Mouse (Mus musculus) liver, embryonic 15.5 days (tissue): ENCODE data around the gene Slc1a7. TPM values are rescaled to one million over a fixed set of nuclear protein-coding genes. Genes with fewer than 3 reads are reported as not detected.

Experiments used
- ATAC-seq: fragments of 200-750 bp; cut with Nextera tagmentation; 2 replicates; pipeline ENCODE4 v1.8.0; 2017; ENCODE audit warnings: moderate number of reproducible peaks, mild to moderate bottlenecking, moderate library complexity; ENCODE audit not compliant: insufficient read depth
- H3K27ac ChIP-seq: fragments of 300-500 bp; sonication (generic); replicated peaks from 2 replicates; pipeline ENCODE4 v1.5.1; 2015; ENCODE audit warnings: mild to moderate bottlenecking, inconsistent platforms
- H3K27me3 ChIP-seq: fragments of 300-500 bp; sonication (generic); 2 replicates; pipeline ENCODE4 v1.6.1; 2015; ENCODE audit warnings: mild to moderate bottlenecking, inconsistent platforms
- H3K36me3 ChIP-seq: fragments of 300-500 bp; sonication (generic); replicated peaks from 2 replicates; pipeline ENCODE4 v1.6.1; 2015; ENCODE audit warnings: moderate library complexity, mild to moderate bottlenecking, inconsistent platforms
- H3K4me1 ChIP-seq: fragments of 300-500 bp; sonication (generic); replicated peaks from 2 replicates; pipeline ENCODE4 v1.6.1; 2015; ENCODE audit warnings: inconsistent platforms
- H3K4me2 ChIP-seq: fragments of 300-500 bp; sonication (generic); 2 replicates; pipeline ENCODE4 v1.6.1; 2015; ENCODE audit warnings: moderate library complexity, mild to moderate bottlenecking, inconsistent platforms
- H3K4me3 ChIP-seq: fragments of 300-500 bp; sonication (generic); replicated peaks from 2 replicates; pipeline ENCODE4 v1.5.1; 2015; ENCODE audit warnings: mild to moderate bottlenecking, inconsistent platforms
- H3K9ac ChIP-seq: fragments of 300-500 bp; sonication (generic); 2 replicates; pipeline ENCODE4 v1.6.1; 2015; ENCODE audit warnings: moderate library complexity, mild to moderate bottlenecking, inconsistent platforms
- H3K9me3 ChIP-seq: fragments of 300-500 bp; sonication (generic); replicated peaks from 2 replicates; pipeline ENCODE4 v1.6.1; 2016; ENCODE audit warnings: inconsistent platforms
- WGBS: fragments of 180-500 bp; shearing (Covaris S2); methylation state at CpG from one replicate; pipeline ENCODE4 v1.1.7; 2015; ENCODE audit warnings: mixed read lengths; ENCODE audit not compliant: insufficient replicate concordance; 5-methylcytosine and 5-hydroxymethylcytosine counted together
- polyA plus RNA-seq: library from polyadenylated mRNA; unstranded; fragments of >200 nt; fragmentation: Nextera tagmentation; extraction: Ambion mirVana; gene quantifications from 2 replicates; pipeline ENCODE4 v1.2.1, GENCODE M21; 2015

Gene Slc1a7
- polyA plus RNA-seq, 1 experiment from 2014 or later, result not detected

DNA sequence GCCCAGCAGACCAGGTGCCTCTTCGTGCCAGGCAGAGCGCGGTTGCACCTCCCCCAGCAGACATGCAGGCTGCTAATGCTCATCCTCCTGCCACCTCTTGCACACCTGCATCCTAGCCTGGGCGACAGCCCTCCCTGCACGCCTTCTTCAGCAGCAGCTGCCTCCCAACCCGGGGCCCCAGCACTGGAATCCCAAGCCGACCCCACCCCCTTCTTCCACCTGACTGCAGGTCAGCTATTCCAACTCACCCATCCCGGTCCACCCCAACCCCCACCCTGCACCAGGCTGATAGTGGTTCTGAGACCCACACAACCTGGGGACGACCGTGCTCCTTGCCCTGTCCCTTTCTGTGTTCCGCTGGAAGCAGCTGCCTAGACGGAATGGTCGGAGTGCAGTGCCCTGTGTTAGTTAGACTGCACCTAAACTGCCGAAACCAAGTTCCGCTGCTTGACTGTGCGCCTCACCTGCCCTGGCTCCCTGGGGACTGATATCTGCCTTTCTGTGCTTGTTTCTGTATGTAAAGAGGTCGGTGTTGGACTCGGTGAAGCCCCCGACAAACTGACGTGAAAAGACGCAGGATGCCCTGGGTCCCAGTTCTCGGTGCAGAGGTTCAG is 62.9 kb downstream of the Slc1a7 start:
- Histone ChIP-seq H3K4me1 (peaks cover 30% of the 10 kb centered on the region), H3K4me2 (peak overlapping the region; percentile 71), H3K27me3 (peaks cover 70% of the 10 kb centered on the region), H3K36me3 (no peaks in the 10 kb centered on the region), H3K9ac (no peak overlapping the region), H3K27ac (no peak overlapping the region), H3K9me3 (no peaks in the 10 kb centered on the region), H3K4me3 (peak overlapping the region; percentile 46)
- WGBS, result 5% methylated on average over 22 of the region's 22 CpGs
- no peak for ATAC-seq

DNA sequence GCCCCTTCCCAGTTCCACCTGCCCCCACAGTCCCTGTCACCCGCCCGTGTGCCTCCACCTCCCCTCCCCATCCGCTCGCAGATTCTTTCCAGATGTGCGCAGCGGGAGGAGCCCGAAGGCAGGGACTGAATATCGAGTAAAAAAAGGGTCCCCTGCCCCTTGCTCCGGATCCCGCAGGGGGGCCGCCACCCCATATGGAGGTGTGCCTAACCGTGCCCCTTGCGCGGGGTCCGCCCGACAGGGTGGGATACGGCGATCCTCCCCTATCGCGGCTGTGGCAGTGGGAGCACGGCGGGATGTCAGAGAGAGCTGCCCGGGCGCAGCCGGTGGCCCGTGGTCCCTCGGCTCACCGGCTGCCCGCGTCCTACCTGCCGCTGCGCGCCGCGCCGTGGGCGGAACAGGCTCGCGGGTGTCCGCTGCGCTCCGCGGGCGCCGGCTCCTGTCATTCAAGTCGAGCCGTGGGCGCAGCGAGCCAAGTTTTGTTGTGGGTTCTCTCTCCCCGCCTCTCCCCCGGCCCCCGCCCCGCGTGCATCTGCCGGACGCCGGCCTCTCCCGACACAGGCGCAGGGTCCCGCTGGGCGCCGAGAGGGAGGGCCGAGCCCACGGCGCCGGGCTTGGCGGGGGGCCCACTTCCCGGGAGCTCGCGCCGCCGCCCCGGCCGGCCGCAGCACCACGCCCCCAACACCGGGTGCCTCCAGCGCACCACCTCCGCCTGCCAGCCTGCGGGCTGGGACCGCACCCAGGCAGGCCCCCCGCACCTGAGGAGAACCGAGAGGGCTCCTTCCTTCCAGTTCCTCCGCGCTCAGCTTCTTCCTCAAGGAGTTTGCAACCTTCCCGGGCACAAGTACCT is 63.6 kb downstream of the Slc1a7 start:
- Histone ChIP-seq H3K4me2 (peak overlapping the region; percentile 71), H3K27me3 (peaks cover 70% of the 10 kb centered on the region)
- WGBS, result under 1% methylated on average over 83 of the region's 86 CpGs

DNA sequence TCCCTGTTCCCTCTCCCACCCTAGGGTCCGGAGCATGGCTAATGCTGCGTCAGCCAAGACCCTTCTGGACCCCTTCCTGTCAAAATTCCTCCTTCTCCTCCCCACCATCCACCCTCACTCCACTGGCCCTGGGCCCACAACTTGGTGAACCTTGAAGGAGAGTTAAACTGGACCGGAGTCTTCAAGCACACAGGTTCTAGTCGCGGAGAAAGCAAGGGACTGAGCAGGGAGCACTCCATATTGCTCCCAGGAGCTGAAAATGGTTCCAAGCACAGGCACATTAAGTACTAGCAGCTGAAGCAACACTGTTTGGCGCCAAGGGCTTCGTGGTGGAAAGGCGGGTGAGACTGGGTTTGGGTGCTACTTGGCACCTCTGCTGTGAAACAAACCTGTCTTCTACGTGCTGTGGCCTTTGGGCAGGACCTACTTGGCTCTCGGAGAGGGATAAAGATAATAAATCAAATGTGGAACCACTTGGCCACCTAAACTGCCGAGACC is 64.3 kb downstream of the Slc1a7 start:
- peak overlapping the region; percentile 71 for H3K4me2 ChIP-seq
- 34% methylated on average over 11 of the region's 11 CpGs for WGBS
- H3K4me1 ChIP-seq, result peaks cover 16% of the 10 kb centered on the region
- no peak overlapping the region for H3K9ac ChIP-seq
- peaks cover 70% of the 10 kb centered on the region for H3K27me3 ChIP-seq
- H3K9me3 ChIP-seq, result no peaks in the 10 kb centered on the region
- no peak for ATAC-seq
- no peaks in the 10 kb centered on the region for H3K36me3 ChIP-seq
- H3K27ac ChIP-seq, result no peak overlapping the region
- H3K4me3 ChIP-seq, result peak overlapping the region; percentile 46

More for the DNA sequence above, 63.6 kb downstream of the Slc1a7 start:
- Histone ChIP-seq H3K36me3 (no peaks in the 10 kb centered on the region), H3K4me1 (peaks cover 23% of the 10 kb centered on the region), H3K4me3 (peak overlapping the region; percentile 46), H3K9me3 (no peaks in the 10 kb centered on the region), H3K27ac (no peak overlapping the region), H3K9ac (no peak overlapping the region)
- no peak for ATAC-seq

DNA sequence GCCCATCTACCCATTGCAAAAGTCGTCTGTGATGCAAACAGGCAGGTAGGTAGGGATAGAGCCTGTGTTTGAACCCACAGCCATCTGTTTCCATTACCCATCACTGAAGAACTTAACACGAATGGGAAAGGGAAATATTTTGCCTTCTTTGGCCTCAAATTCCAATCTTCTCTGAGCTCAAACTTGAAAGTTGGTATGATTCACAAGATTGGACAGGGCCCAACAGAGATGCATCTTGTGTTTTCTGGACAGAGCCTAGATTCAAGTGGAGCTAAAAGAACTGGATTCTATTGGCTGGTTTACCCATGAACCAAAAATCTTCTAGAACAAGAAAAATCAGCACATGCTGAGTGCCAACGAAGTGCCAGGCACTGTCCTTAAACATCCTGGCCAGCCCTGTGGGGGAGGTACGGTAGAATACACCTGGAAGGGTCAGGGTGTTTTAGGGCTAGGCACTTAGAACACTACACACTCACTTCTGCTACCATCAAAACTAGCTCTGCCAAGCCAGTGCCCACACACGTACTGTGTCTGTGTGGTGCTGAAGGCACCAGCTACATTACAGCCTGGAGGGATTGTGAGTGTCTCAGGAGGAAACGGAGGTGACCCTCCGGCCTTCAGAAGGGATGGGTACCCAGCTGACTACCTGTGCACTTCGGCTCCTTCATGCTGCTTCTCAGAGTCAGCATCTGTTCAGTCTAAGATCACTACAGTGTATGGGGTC is 65.1 kb downstream of the Slc1a7 start:
- H3K27me3 ChIP-seq, result peaks cover 65% of the 10 kb centered on the region
- H3K36me3 ChIP-seq, result no peaks in the 10 kb centered on the region
- no peak overlapping the region for H3K27ac ChIP-seq
- H3K4me3 ChIP-seq, result no peak overlapping the region
- no peak overlapping the region for H3K4me2 ChIP-seq
- no peak overlapping the region for H3K9ac ChIP-seq
- no peak for ATAC-seq
- H3K4me1 ChIP-seq, result peaks cover 13% of the 10 kb centered on the region
- 62% methylated on average over 8 of the region's 8 CpGs for WGBS
- H3K9me3 ChIP-seq, result no peaks in the 10 kb centered on the region

DNA sequence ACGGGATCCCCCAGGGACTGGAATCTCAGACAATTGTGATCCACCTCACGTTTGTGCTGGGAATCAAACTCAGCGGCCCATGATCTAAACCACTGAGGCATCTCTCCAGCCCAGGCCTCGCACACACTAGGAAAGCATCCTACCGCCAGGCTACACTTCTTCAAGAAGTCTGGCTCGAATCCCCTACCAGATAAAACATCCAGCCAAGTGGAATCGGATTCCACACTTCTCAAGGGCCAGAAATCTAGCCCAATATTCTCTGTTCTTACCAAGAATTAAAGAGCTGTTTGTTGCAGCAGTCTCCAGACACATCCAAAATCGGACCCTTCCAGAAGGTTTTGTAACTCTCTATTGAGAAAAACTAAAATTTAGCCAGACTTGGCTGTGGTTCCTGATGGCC is 68.9 kb downstream of the Slc1a7 start:
- peaks cover 5% of the 10 kb centered on the region; the same call in 1 of the 2 replicates for H3K36me3 ChIP-seq
- 0 out of 2 replicates have a peak, but pooled peaks cover 3% of the 10 kb centered on the region for H3K4me1 ChIP-seq
- 63% methylated on average over 8 of the region's 8 CpGs for WGBS
- no peak for ATAC-seq
- peaks cover 28% of the 10 kb centered on the region for H3K27me3 ChIP-seq
- no peaks in the 10 kb centered on the region for H3K9me3 ChIP-seq
- H3K4me3 ChIP-seq, result no peak overlapping the region
- no peak overlapping the region for H3K27ac ChIP-seq
- no peak overlapping the region for H3K4me2 ChIP-seq
- H3K9ac ChIP-seq, result no peak overlapping the region

DNA sequence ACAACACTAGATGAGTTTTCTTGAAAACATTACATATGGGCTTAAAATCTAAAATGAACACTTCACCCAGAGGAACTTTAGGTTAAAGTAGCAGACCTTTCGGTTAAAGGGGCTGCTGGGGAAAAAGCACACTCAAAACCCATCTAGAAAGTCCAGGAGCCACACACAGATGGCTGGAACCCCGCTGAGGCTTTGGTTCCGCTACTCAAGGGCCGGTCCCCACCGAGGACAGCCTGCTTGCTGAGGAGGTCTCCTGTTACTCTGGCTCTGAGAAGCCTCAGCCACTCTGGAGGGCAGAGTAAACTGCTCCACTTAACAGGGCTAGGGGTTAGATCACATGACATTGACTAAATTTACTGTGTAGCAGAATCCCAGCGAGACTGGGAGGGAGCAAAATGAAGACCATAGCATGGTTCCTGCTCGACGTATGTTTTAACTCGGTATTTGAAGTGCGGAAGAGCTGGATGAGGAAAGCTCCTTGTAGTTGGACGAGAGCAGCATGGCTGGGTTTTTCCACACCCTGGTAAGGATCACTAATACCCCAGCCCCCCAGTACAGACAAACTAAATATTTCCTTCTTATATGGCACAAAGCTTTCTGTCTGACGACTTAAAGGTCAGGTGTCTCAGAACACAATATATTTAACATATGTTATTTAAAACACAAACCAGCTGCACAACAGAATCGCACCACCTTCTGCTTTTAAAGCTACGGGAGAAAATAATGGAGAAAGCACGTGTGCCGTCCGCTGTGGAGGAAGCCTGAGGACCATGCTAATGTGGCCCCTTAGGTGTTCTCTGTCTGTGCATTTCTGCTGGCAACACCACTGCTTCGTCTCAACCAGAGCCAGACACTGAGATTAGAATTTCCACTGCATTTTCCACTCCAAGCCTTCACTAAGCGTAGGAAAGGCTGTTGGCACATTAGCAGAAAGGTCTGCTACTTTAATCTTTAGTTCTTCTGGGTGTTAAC is 77.3 kb downstream of the Slc1a7 start:
- Histone ChIP-seq H3K36me3 (peaks cover 65% of the 10 kb centered on the region), H3K9ac (no peak overlapping the region), H3K4me1 (no peaks in the 10 kb centered on the region), H3K4me3 (no peak overlapping the region), H3K4me2 (no peak overlapping the region), H3K27ac (no peak overlapping the region), H3K27me3 (no peaks in the 10 kb centered on the region), H3K9me3 (no peaks in the 10 kb centered on the region)
- WGBS, result 76% methylated on average over 19 of the region's 19 CpGs
- no peak for ATAC-seq

DNA sequence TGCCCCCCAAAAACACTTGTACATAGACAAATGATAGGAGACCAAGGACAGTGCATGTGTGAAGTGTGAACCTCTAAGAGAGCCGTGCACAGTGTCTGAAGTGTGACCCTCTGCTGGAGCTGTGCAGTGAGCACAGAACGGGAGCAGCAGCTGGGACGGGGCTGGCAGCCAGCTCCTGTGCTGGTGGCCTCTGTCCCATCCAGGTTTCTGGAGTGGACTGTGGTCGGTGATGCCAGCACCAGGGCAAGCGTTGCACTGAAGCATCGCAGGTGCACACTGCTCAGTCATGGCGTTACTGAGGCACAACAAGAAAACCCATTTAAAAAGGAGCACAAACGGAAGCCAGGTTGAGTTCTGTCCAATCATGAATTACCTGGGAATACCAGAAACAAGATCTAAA is 78.0 kb downstream of the Slc1a7 start:
- no peaks in the 10 kb centered on the region for H3K27me3 ChIP-seq
- WGBS, result 83% methylated on average over 8 of the region's 8 CpGs
- no peaks in the 10 kb centered on the region for H3K9me3 ChIP-seq
- H3K9ac ChIP-seq, result no peak overlapping the region
- H3K4me1 ChIP-seq, result no peaks in the 10 kb centered on the region
- H3K4me2 ChIP-seq, result no peak overlapping the region
- no peak for ATAC-seq
- H3K36me3 ChIP-seq, result peaks cover 69% of the 10 kb centered on the region
- no peak overlapping the region for H3K4me3 ChIP-seq
- H3K27ac ChIP-seq, result no peak overlapping the region

DNA sequence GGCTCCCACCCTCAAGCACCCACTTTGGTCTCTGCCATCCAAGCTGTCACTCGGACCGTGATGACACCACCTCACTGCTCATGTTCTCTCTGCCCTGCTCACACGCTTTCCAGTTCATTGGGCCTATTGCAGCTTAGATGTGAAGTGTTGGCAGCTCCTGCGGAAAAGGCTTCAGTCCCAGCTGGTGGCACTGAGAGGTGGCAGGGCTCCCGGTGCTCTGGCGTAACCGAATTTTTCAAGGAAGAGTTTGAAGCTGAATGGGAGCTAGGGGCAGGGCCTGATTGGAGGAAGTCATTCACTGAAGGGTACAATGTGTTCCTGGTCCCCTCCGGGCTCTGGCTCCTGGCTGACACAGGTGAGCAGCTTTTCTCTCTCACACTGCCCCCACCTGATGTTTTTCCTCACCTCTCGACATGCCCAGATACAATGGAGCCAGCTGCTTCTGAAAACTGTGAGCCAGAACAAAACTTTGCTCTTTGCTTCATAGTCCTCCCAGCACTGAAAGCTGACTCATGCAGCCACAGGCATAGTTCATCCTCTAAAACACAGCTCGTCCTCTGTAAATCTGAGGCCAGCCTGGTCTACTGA is 83.6 kb downstream of the Slc1a7 start:
- Histone ChIP-seq H3K27ac (no peak overlapping the region), H3K27me3 (no peaks in the 10 kb centered on the region), H3K4me1 (no peaks in the 10 kb centered on the region), H3K9ac (no peak overlapping the region), H3K36me3 (peaks cover 84% of the 10 kb centered on the region), H3K9me3 (no peaks in the 10 kb centered on the region), H3K4me3 (no peak overlapping the region), H3K4me2 (no peak overlapping the region)
- WGBS, result 80% methylated on average over 10 of the region's 10 CpGs
- no peak for ATAC-seq

DNA sequence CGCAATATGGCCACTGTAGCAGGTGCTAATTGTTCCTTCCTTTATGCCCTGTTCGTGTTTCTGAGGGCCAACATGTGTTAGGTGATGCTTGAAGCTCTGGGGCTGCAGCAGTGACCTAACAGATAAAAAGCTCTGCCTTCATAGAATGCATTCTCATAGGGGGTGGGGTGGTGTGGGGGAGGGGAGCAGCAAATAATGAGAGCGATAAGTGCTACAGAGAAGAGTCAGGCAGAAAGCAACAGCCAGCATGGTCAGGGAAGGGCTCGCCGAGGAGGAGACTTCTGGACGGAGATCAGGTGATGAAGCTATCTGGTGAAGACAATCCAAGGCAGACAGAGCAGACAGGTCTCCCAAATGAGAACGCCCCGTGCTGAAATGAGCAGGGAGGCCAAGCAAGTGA is 84.5 kb downstream of the Slc1a7 start:
- no peak overlapping the region for H3K4me2 ChIP-seq
- H3K27ac ChIP-seq, result no peak overlapping the region
- no peaks in the 10 kb centered on the region for H3K4me1 ChIP-seq
- peaks cover 82% of the 10 kb centered on the region for H3K36me3 ChIP-seq
- no peaks in the 10 kb centered on the region for H3K27me3 ChIP-seq
- H3K9ac ChIP-seq, result no peak overlapping the region
- no peaks in the 10 kb centered on the region for H3K9me3 ChIP-seq
- H3K4me3 ChIP-seq, result no peak overlapping the region
- ATAC-seq, result no peak
- WGBS, result 81% methylated on average over 8 of the region's 8 CpGs

DNA sequence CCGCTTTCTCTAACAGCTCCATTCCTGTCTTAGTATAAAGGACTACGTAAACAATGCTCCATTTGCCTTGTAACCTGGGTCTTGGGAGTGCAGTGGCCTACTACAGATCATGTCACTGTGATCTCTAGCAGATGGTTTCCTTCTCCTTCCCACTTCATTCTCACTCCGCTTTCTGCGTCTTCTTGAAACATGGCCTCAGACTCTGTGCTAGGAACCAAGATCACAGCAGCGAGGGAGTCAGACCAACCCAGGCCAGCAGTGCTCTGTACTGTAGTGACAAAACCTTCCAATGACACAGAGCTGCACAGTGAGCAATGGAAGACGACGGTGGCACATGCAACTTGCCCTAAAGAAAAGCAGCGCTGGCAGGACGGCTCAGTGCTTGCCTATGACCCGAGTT is 87.7 kb downstream of the Slc1a7 start:
- ATAC-seq, result no peak
- Histone ChIP-seq H3K9ac (no peak overlapping the region), H3K4me1 (no peaks in the 10 kb centered on the region), H3K27me3 (no peaks in the 10 kb centered on the region), H3K9me3 (no peaks in the 10 kb centered on the region), H3K4me3 (no peak overlapping the region), H3K36me3 (peaks cover 80% of the 10 kb centered on the region), H3K27ac (no peak overlapping the region), H3K4me2 (no peak overlapping the region)
- WGBS, result 81% methylated on average over 10 of the region's 10 CpGs
